In genomic region chr16:10384060-10384497, GRCm38 (mm10) we compare ENCODE assay signal across 7 mouse cellular contexts. TPM values are rescaled to one million over a fixed set of nuclear protein-coding genes. Genes with fewer than 3 reads are reported as not detected.
DNase-seq lines count a peak whose midpoint lies in the region; ATAC-seq and TF ChIP-seq lines count a peak whose summit lies in the region.

No protein-coding gene starts in this region.

- intact Hi-C loops in left cerebral cortex, adult 2 months (cut with DNase I), result no loop called here

- WGBS in embryonic facial prominence, embryonic 10.5 days, result 30% methylated on average over 8 of the region's 8 CpGs
- WGBS in limb, embryonic 13.5 days, result 32% methylated on average over 8 of the region's 8 CpGs

- H3K27me3 ChIP-seq in embryonic facial prominence, embryonic 10.5 days (replicated peaks; ENCODE audit: low read depth, poor library complexity, severe bottlenecking), result 0 out of 2 replicates have a peak, but pooled peaks cover 7% of the 10 kb centered on the region
- H3K27me3 ChIP-seq in limb, embryonic 13.5 days, result peaks cover 8% of the 10 kb centered on the region; the same call in 1 of the 2 replicates

- TF ChIP-seq CTCF in left cerebral cortex, adult 2 months (IDR thresholded peaks at IDR 0.05), result no peak

- no peaks in the 10 kb centered on the region for H3K9me3 ChIP-seq in embryonic facial prominence, embryonic 10.5 days
- no peaks in the 10 kb centered on the region for H3K9me3 ChIP-seq in limb, embryonic 13.5 days

- DNase-seq in urinary bladder, postnatal 14 days (ENCODE audit: low spot score), result peak; percentile 63
- DNase-seq in urinary bladder, postnatal 4 days (ENCODE audit: low spot score in 2 of 2), result no peak
- DNase-seq in embryonic facial prominence, embryonic 10.5 days (ENCODE audit: low spot score), result peak; percentile 31
- peak; percentile 48 for DNase-seq in naive thymus-derived CD4-positive, alpha-beta T cell, adult 2 months (ENCODE audit: low read depth)
- DNase-seq in left cerebral cortex, adult 2 months (ENCODE audit: extremely low spot score in 1 of 2, low spot score in 2 of 2), result no peak
- no peak for DNase-seq in cerebellum, postnatal 4 days (ENCODE audit: low spot score in 2 of 2)

- H3K27ac ChIP-seq in embryonic facial prominence, embryonic 10.5 days (replicated peaks), result no peak overlapping the region
- H3K27ac ChIP-seq in limb, embryonic 13.5 days, result no peak overlapping the region
- H3K27ac ChIP-seq in left cerebral cortex, adult 2 months, result no peak overlapping the region

- 0 out of 2 replicates have a peak, but pooled peaks cover 3% of the 10 kb centered on the region for H3K4me1 ChIP-seq in embryonic facial prominence, embryonic 10.5 days
- H3K4me1 ChIP-seq in limb, embryonic 13.5 days, result no peaks in the 10 kb centered on the region

- peak overlapping the region; percentile 45 for H3K4me2 ChIP-seq in limb, embryonic 13.5 days (replicated peaks)

- no peaks in the 10 kb centered on the region for H3K36me3 ChIP-seq in embryonic facial prominence, embryonic 10.5 days (replicated peaks)
- no peaks in the 10 kb centered on the region for H3K36me3 ChIP-seq in limb, embryonic 13.5 days

- H3K4me3 ChIP-seq in embryonic facial prominence, embryonic 10.5 days, result peak overlapping the region; percentile 37
- 0 out of 2 replicates have a peak overlapping the region, but pooled peaks have one; percentile 15 for H3K4me3 ChIP-seq in limb, embryonic 13.5 days
- H3K4me3 ChIP-seq in left cerebral cortex, adult 2 months, result no peak overlapping the region

- no peak overlapping the region for H3K9ac ChIP-seq in limb, embryonic 13.5 days

- no peak; the same call in 1 of the 2 replicates for ATAC-seq in limb, embryonic 13.5 days (ENCODE audit: low FRiP score, low read depth)

RNA-seq across cellular contexts. Expression of gene Tekt5, which starts 11.2 kb away (rescaled TPM):
- polyA plus RNA-seq in embryonic facial prominence, embryonic 10.5 days (2016; fragmentation: Nextera tagmentation; extraction: Ambion mirVana), result 0.07 TPM in 1 of 2 replicates, not detected in the other
- polyA plus RNA-seq in limb, embryonic 13.5 days (2015; fragmentation: Nextera tagmentation; extraction: Ambion mirVana), result 0.15 and 0.34 TPM in 2 replicates
- total RNA-seq in left cerebral cortex, adult 2 months (2021), result 1 to 10 TPM; 7.9 to 9.2 TPM

RNA-seq across cellular contexts. Expression of gene Nubp1, which starts 27.7 kb away (rescaled TPM):
- 88.3 and 89.9 TPM in 2 replicates for polyA plus RNA-seq in embryonic facial prominence, embryonic 10.5 days (2016; fragmentation: Nextera tagmentation; extraction: Ambion mirVana)
- 60.0 and 64.0 TPM in 2 replicates for polyA plus RNA-seq in limb, embryonic 13.5 days (2015; fragmentation: Nextera tagmentation; extraction: Ambion mirVana)
- 10 to 100 TPM; 16.9 to 17.5 TPM for total RNA-seq in left cerebral cortex, adult 2 months (2021)

Comparison
In these comparisons a context has a peak if more than half of its experiments do, and no peak if none do; other contexts are left out.
1. DNase-seq: peak in urinary bladder, postnatal 14 days (single experiment), embryonic facial prominence, embryonic 10.5 days (single experiment) and naive thymus-derived CD4-positive, alpha-beta T cell, adult 2 months (single experiment); none in urinary bladder, postnatal 4 days (0 of 2), left cerebral cortex, adult 2 months (0 of 2) and cerebellum, postnatal 4 days (0 of 2).